Mouse (Mus musculus) embryonic facial prominence, embryonic 11.5 days (tissue): ENCODE measurements around the gene Ldlrap1. TPM values are rescaled to one million over a fixed set of nuclear protein-coding genes. Genes with fewer than 3 reads are reported as not detected.

Source experiments
- ATAC-seq: fragments of 200-750 bp; cut with Nextera tagmentation; replicated peaks from 2 replicates; pipeline ENCODE4 v1.8.0; 2017; ENCODE audit warnings: low read depth; ENCODE audit not compliant: insufficient number of reproducible peaks, low FRiP score, low TSS enrichment
- DNase-seq: peaks from one replicate; pipeline ENCODE4 v3.0.0-alpha.2; 2015; ENCODE audit warnings: low spot score
- H3K27ac ChIP-seq: fragments of 300-500 bp; sonication (generic); replicated peaks from 2 replicates; pipeline ENCODE4 v1.5.1; 2014; ENCODE audit warnings: mild to moderate bottlenecking, low read depth, low read length, control low read depth
- H3K27me3 ChIP-seq: fragments of 300-500 bp; sonication (generic); 2 replicates; pipeline ENCODE4 v1.6.1; 2014; ENCODE audit warnings: mild to moderate bottlenecking, low read length, moderate library complexity, mixed read lengths; ENCODE audit not compliant: control insufficient read depth, insufficient read depth
- H3K36me3 ChIP-seq: fragments of 300-500 bp; sonication (generic); replicated peaks from 2 replicates; pipeline ENCODE4 v1.6.1; 2014; ENCODE audit warnings: low read depth, mild to moderate bottlenecking, low read length, moderate library complexity, mixed read lengths; ENCODE audit not compliant: control insufficient read depth, insufficient read depth
- H3K4me1 ChIP-seq: fragments of 300-500 bp; sonication (generic); 2 replicates; pipeline ENCODE4 v1.6.1; 2014; ENCODE audit warnings: low read length, mixed read lengths; ENCODE audit not compliant: control insufficient read depth, insufficient read depth
- H3K4me2 ChIP-seq: fragments of 300-500 bp; sonication (generic); 2 replicates; pipeline ENCODE4 v1.6.1; 2014; ENCODE audit warnings: low read depth, mild to moderate bottlenecking, control low read depth, low read length, moderate library complexity
- H3K4me3 ChIP-seq: fragments of 300-500 bp; sonication (generic); 2 replicates; pipeline ENCODE4 v1.5.1; 2014; ENCODE audit warnings: low read depth, low read length, control low read depth
- H3K9ac ChIP-seq: fragments of 300-500 bp; sonication (generic); replicated peaks from 2 replicates; pipeline ENCODE4 v1.6.1; 2014; ENCODE audit warnings: mild to moderate bottlenecking, control low read depth, low read length
- H3K9me3 ChIP-seq: fragments of 300-500 bp; sonication (generic); replicated peaks from 2 replicates; pipeline ENCODE4 v1.6.1; 2016; ENCODE audit warnings: mild to moderate bottlenecking, low read length, inconsistent platforms, mixed read lengths; ENCODE audit not compliant: control insufficient read depth
- WGBS: fragments of 180-500 bp; shearing (Covaris S2); extraction: QIAGEN DNeasy Blood & Tissue Kit; methylation state at CpG from one replicate; pipeline ENCODE4 v1.1.7; 2014; 5-methylcytosine and 5-hydroxymethylcytosine counted together
- polyA plus RNA-seq: library from polyadenylated mRNA; unstranded; fragments of >200 nt; fragmentation: Nextera tagmentation; extraction: Ambion mirVana; gene quantifications from 2 replicates; pipeline ENCODE4 v1.2.1, GENCODE M21; 2014

Ldlrap1 gene
- polyA plus RNA-seq, 1 experiment from 2014 or later, result 9.6 TPM

- Histone ChIP-seq H3K9ac (no peak overlapping the region), H3K4me3 (no peak overlapping the region), H3K36me3 (no peaks in the 10 kb centered on the region), H3K27me3 (no peaks in the 10 kb centered on the region), H3K9me3 (no peaks in the 10 kb centered on the region), H3K27ac (no peak overlapping the region), H3K4me2 (no peak overlapping the region), H3K4me1 (no peaks in the 10 kb centered on the region)
- DNase-seq, result no peak
- 64% methylated on average over 6 of the region's 6 CpGs for WGBS
- ATAC-seq, result no peak
Observed at GRCm38 (mm10) chr4:134791731-134792130, 23.9 kb upstream of the Ldlrap1 start.

GRCm38 (mm10) chr4:134786946-134787345 is 19.1 kb upstream of the Ldlrap1 start:
- DNase-seq, result peak; percentile 39
- no peak for ATAC-seq
- 32% methylated on average over 10 of the region's 10 CpGs for WGBS

GRCm38 (mm10) chr4:134784701-134785100 is 16.9 kb upstream of the Ldlrap1 start:
- H3K9me3 ChIP-seq, result no peaks in the 10 kb centered on the region
- H3K4me3 ChIP-seq, result no peak overlapping the region
- no peaks in the 10 kb centered on the region for H3K36me3 ChIP-seq
- no peak overlapping the region for H3K9ac ChIP-seq
- no peak overlapping the region for H3K4me2 ChIP-seq
- WGBS, result 55% methylated on average over 5 of the region's 5 CpGs
- peak; percentile 79 for DNase-seq
- H3K27me3 ChIP-seq, result no peaks in the 10 kb centered on the region
- H3K4me1 ChIP-seq, result no peaks in the 10 kb centered on the region
- no peak overlapping the region for H3K27ac ChIP-seq
- ATAC-seq, result no peak

More at GRCm38 (mm10) chr4:134786946-134787345, 19.1 kb upstream of the Ldlrap1 start:
- no peaks in the 10 kb centered on the region for H3K9me3 ChIP-seq
- no peak overlapping the region for H3K4me2 ChIP-seq
- no peaks in the 10 kb centered on the region for H3K27me3 ChIP-seq
- H3K9ac ChIP-seq, result no peak overlapping the region
- no peaks in the 10 kb centered on the region for H3K36me3 ChIP-seq
- no peak overlapping the region for H3K27ac ChIP-seq
- no peaks in the 10 kb centered on the region for H3K4me1 ChIP-seq
- H3K4me3 ChIP-seq, result no peak overlapping the region

- 31% methylated on average over 14 of the region's 14 CpGs for WGBS
- Histone ChIP-seq H3K9ac (no peak overlapping the region), H3K4me2 (no peak overlapping the region), H3K9me3 (no peaks in the 10 kb centered on the region), H3K4me1 (0 out of 2 replicates have a peak, but pooled peaks cover 2% of the 10 kb centered on the region), H3K27me3 (no peaks in the 10 kb centered on the region), H3K27ac (no peak overlapping the region), H3K36me3 (no peaks in the 10 kb centered on the region), H3K4me3 (no peak overlapping the region)
- ATAC-seq, result no peak
- peak; percentile 47 for DNase-seq
Observed at GRCm38 (mm10) chr4:134779136-134779934, 11.5 kb upstream of the Ldlrap1 start.

GRCm38 (mm10) chr4:134776246-134776645 is 8.4 kb upstream of the Ldlrap1 start:
- Histone ChIP-seq H3K4me3 (no peak overlapping the region), H3K27me3 (no peaks in the 10 kb centered on the region), H3K36me3 (no peaks in the 10 kb centered on the region), H3K9me3 (no peaks in the 10 kb centered on the region), H3K27ac (no peak overlapping the region), H3K4me2 (no peak overlapping the region), H3K9ac (no peak overlapping the region), H3K4me1 (0 out of 2 replicates have a peak, but pooled peaks cover 2% of the 10 kb centered on the region)
- WGBS, result 58% methylated on average over 7 of the region's 7 CpGs
- ATAC-seq (no peak), DNase-seq (no peak)

- no peak overlapping the region for H3K4me2 ChIP-seq
- no peak overlapping the region for H3K9ac ChIP-seq
- H3K9me3 ChIP-seq, result no peaks in the 10 kb centered on the region
- H3K4me1 ChIP-seq, result 0 out of 2 replicates have a peak, but pooled peaks cover 2% of the 10 kb centered on the region
- DNase-seq, result no peak
- H3K4me3 ChIP-seq, result no peak overlapping the region
- H3K27me3 ChIP-seq, result no peaks in the 10 kb centered on the region
- H3K27ac ChIP-seq, result no peak overlapping the region
- ATAC-seq, result no peak
- WGBS, result 53% methylated on average over 13 of the region's 14 CpGs
- H3K36me3 ChIP-seq, result no peaks in the 10 kb centered on the region
Observed at GRCm38 (mm10) chr4:134775234-134775944, 7.6 kb upstream of the Ldlrap1 start.

- Histone ChIP-seq H3K27me3 (no peaks in the 10 kb centered on the region), H3K4me3 (no peak overlapping the region), H3K4me1 (no peaks in the 10 kb centered on the region), H3K9ac (no peak overlapping the region), H3K27ac (no peak overlapping the region), H3K36me3 (no peaks in the 10 kb centered on the region), H3K4me2 (no peak overlapping the region), H3K9me3 (no peaks in the 10 kb centered on the region)
- no peak for ATAC-seq
- no peak for DNase-seq
- 84% methylated on average over 6 of the region's 6 CpGs for WGBS
Observed at GRCm38 (mm10) chr4:134774126-134774525, 6.3 kb upstream of the Ldlrap1 start.
